Mouse (Mus musculus): ENCODE results near the gene Lrtm2.

The Lrtm2 gene

GRCm38 (mm10) chr6:119320481-119320880 lies 10.1 kb downstream of the Lrtm2 start:
- ChIA-PET CTCF (interaction anchor here in 3 of 4 experiments (0.6 to 3.2 kb wide), 13 partner anchors 8 to 211 kb away, joined by 3 to 13 read pairs (median 3); no protein-coding TSS in a partner anchor), POLR2A (interaction anchor here in 3 of 4 experiments (0.6 to 1.9 kb wide), 7 partner anchors 8 to 804 kb away, joined by 3 to 5 read pairs (median 3); no protein-coding TSS in a partner anchor)

DNA sequence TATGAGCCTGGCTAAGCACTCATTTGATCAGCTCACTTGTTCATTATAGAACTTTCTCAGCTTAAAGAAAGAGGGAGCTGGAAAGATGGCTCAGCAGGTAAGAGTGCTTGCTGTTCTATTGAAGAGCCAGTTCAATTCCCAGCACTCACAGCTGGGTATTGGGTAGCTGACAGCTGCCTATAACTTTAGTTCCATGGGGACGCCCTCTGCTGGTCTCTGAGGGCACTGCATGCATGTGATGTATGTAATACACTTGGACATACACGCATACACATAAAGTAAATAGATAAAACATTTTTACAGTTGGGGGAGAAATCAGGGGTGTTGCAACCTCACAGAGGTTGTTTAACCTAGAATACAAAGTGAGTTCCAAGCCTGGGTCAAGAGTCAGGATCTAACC lies 11.2 kb downstream of the Lrtm2 start:
- CTCF ChIA-PET, result interaction anchor here in 2 of 4 experiments (0.6 to 3.2 kb wide), 7 partner anchors 9 to 124 kb away, joined by 3 to 13 read pairs (median 4); no protein-coding TSS in a partner anchor
- POLR2A ChIA-PET, result interaction anchor here in 3 of 4 experiments (1.0 to 1.9 kb wide), 4 partner anchors 11 to 21 kb away, joined by 3 to 5 read pairs (median 3); partner anchors contain the start of gene Lrtm2 (in 1 of the 3)

GRCm38 (mm10) chr6:119318732-119319131 lies 11.8 kb downstream of the Lrtm2 start:
- ChIA-PET POLR2A (interaction anchor here in 2 of 4 experiments (1.0 to 1.9 kb wide), 3 partner anchors 10 to 17 kb away, joined by 3 to 5 read pairs (median 3); partner anchors contain the start of gene Lrtm2 (in 1 of the 2)), CTCF (interaction anchor here in 2 of 4 experiments (0.6 to 3.2 kb wide), 6 partner anchors 8 to 99 kb away, joined by 3 to 13 read pairs (median 4); no protein-coding TSS in a partner anchor)

DNA sequence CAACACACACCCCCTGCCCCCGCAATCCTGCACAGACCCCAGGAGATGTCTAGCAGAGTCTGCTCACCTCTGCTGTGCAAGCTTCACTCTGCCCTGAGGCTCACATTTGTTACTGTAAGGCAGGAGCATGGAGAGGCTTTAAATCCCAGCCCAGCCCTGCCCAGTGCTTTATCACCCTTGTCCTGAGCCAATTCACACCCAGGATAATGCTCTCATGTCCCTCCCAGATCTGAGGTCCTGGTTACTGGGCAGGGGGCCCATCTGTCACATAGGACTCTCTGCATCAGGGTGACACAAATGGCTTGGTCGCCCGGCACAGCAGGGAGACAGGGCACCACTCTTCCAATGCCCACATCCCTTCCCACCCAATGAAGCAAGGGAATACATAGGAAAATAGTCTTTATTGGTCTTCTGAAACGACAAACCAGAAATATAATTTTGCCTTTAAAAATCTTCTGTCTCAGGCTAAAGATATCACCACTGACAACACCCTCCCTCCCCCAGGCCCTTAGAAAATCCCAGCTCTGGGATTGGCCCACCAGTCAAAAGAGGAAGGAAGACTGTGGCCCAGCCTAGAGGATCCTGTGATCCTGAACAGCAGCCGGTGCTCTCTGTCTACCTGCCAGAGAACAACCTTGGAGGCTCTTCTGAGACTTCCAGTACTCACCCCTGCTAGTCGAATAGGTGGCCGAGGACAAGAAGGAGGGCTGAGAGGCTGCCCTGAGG lies 15.7 kb downstream of the Lrtm2 start:
- POLR2A ChIA-PET, result interaction anchor here in 1 of 4 experiments (1.3 kb wide), 1 partner anchor 10 kb away, joined by 3 read pairs; no protein-coding TSS in a partner anchor

DNA sequence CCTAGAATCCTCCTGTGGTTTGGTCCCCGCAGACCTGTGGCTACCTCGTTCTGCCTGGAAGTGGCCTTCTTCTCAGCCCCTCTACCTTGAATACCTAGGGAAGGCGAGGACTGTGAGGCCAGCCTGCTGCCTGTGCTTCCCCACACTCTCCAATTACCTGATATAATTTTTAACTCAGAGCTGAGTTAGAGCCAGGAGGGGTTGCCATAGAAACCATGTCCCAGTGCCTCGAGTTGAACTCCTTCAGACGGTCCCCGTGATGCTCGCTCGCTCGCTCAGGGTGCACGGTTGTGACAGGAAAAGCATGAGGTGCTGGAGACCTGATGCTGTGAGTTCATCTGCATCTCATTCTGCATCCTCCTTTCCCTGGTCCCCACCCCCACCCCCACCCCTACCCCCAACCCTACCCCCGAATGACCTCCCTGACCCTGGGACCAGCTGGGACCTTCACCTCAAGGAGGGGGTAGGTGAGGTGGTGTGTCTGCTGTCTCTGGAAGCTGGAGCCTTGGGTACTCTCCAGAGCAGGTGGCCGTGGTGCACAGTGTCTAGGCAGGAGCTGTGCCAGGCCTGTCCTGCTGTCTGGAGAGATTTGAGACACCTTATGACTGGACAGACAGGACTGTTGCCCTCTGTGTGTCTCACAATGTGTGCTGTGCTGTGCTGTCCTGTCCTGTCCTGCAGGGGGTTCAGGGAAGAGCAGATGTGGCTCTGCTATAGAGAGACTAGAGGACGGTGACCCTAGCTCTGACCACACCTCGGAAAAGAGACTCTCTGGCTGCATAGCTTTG lies 16.8 kb downstream of the Lrtm2 start:
- ChIA-PET POLR2A (interaction anchor here in 2 of 4 experiments (0.5 to 1.3 kb wide), 4 partner anchors 11 to 18 kb away, joined by 3 to 4 read pairs (median 4); no protein-coding TSS in a partner anchor), CTCF (interaction anchor here in 2 of 4 experiments (0.6 to 1.4 kb wide), 3 partner anchors 34 to 295 kb away, joined by 3 to 5 read pairs (median 3); no protein-coding TSS in a partner anchor)

More for the DNA sequence above, 15.7 kb downstream of the Lrtm2 start:
- CTCF ChIA-PET, result interaction anchor here in 1 of 4 experiments (0.9 kb wide), 1 partner anchor 95 kb away, joined by 3 read pairs; no protein-coding TSS in a partner anchor

- POLR2A ChIA-PET, result no interaction called here
- CTCF ChIA-PET, result interaction anchor here in 1 of 4 experiments (1.4 kb wide), 1 partner anchor 35 kb away, joined by 5 read pairs; no protein-coding TSS in a partner anchor
Observed at GRCm38 (mm10) chr6:119313096-119313495, 17.5 kb downstream of the Lrtm2 start.

DNA sequence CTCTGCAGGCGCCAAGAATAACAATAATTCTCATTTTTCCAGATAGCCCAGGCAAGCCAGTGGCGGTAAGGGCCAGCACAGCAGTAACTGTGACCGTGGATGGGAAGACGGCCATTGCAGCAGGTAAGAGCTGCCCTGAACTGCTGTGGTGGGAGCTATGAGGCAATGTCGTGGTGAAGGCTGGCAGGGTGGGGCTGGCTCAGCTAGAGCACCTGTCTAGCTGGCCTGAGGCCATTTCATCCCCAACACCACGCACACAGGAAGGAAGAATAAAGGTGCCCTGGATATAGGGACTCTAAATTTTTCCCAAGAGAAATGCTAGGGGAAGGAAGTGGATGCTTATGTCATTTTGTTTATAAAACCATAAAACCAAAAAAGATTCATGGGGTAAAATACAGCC lies 18.2 kb downstream of the Lrtm2 start:
- ChIA-PET POLR2A (interaction anchor here in 2 of 4 experiments (0.9 to 1.2 kb wide), 2 partner anchors 12 to 74 kb away, joined by 3 read pairs; no protein-coding TSS in a partner anchor), CTCF (interaction anchor here in 1 of 4 experiments (1.4 kb wide), 1 partner anchor 36 kb away, joined by 5 read pairs; no protein-coding TSS in a partner anchor)

GRCm38 (mm10) chr6:119310176-119310575 lies 20.4 kb downstream of the Lrtm2 start:
- ChIA-PET CTCF (interaction anchor here in 2 of 4 experiments (0.7 to 1.2 kb wide), 2 partner anchors 9 to 20 kb away, joined by 3 to 4 read pairs; no protein-coding TSS in a partner anchor), POLR2A (interaction anchor here in 1 of 4 experiments (1.1 to 1.3 kb wide), 2 partner anchors 15 to 22 kb away, joined by 3 read pairs; no protein-coding TSS in a partner anchor)

- ChIA-PET POLR2A (interaction anchor here (0.5 to 1.0 kb wide), 5 partner anchors 11 to 133 kb away, joined by 3 read pairs; partner anchors contain the start of gene Dcp1b (in 1 of the 4)), CTCF (interaction anchor here (0.5 to 1.5 kb wide), 6 partner anchors 12 to 744 kb away, joined by 3 to 13 read pairs (median 6); no protein-coding TSS in a partner anchor)
Observed at GRCm38 (mm10) chr6:119307867-119308413, 22.6 kb downstream of the Lrtm2 start.

DNA sequence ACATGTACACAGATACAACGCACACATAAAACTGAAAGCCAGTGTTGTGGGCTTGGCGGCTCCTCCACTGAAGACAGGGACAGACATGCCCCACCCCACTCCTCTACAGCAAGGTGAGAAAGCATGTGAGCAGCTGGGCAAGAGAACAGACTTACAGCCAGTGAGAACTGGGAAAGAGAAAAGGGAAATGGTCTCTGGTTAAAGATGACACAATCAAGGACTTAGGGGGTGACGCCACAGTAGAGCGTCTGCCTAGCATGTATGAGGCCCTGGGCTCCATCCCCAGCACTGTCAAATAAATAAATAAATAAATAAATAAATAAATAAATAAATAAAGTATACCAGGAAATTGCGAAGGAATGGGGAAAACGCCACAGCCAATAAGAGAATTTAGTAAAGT lies 27.2 kb downstream of the Lrtm2 start:
- POLR2A ChIA-PET, result no interaction called here
- CTCF ChIA-PET, result no interaction called here

GRCm38 (mm10) chr6:119301310-119301709 lies 29.3 kb downstream of the Lrtm2 start:
- ChIA-PET POLR2A (no interaction called here), CTCF (no interaction called here)

DNA sequence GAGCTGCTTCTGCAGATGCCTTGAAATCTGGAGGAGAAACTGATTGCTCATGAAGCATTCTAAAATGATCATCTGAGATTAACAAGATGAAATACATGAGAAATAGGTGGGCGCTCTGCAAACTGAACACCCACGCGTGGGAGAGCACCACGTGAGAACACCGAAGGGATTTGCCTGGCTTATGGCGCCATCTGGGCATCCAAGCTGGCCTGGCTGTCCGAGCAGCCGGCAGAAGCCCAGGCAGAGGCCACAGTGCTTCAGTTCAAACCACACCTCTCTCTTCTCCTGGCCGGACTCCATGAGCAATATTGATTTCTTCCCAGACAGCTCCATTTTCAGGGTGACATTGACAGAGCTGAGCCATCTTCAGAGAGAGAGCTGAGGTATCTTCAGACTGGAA lies 49.8 kb downstream of the Lrtm2 start:
- ChIA-PET POLR2A (interaction anchor here in 1 of 4 experiments (0.6 kb wide), 1 partner anchor 444 kb away, joined by 3 read pairs; no protein-coding TSS in a partner anchor), CTCF (no interaction called here)

GRCm38 (mm10) chr6:119276713-119277112 lies 53.9 kb downstream of the Lrtm2 start:
- CTCF ChIA-PET, result interaction anchor here in 2 of 4 experiments (0.5 to 0.9 kb wide), 3 partner anchors 55 to 417 kb away, joined by 3 to 4 read pairs (median 3); no protein-coding TSS in a partner anchor
- POLR2A ChIA-PET, result interaction anchor here in 3 of 4 experiments (0.6 kb wide), 3 partner anchors 11 to 1655 kb away, joined by 3 to 4 read pairs (median 3); no protein-coding TSS in a partner anchor

Data from embryonic stem cell, embryonic (primary cell).